Comparison of ENCODE assay signal across 20 mouse cellular contexts in the genomic region with DNA sequence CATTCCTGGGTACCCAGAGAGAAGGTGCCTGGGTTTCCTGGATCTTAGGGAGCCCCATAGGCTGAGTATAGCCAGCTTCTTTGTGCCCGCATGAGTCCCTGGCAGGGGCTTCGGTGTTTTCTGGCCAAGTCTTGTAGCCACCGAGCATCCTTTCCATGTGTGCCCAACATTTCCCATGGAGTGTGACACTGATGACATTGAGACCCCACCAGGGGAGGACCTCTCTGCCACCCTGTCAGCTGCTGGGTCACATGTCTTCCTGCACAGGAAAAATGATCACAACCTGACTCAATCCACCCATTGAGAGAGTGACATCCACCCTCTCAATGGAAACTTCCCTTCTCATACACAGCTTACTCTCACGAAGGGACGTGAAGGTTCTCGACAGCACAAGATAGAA. TPM values are rescaled to one million over a fixed set of nuclear protein-coding genes. Genes with fewer than 3 reads are reported as not detected.
DNase-seq lines count a peak whose midpoint lies in the region; ATAC-seq and TF ChIP-seq lines count a peak whose summit lies in the region.
"Had no signal": no experiment of that assay in that cellular context is flagged by ENCODE, and none has a peak within 500 bp of the region (broad histone marks: within the 10 kb centered on the region; RNA-seq: fewer than 3 reads in every experiment).

No protein-coding gene starts in this region.

- H3K4me2 ChIP-seq in heart, embryonic 11.5 days = no peak overlapping the region
- no peak overlapping the region for H3K4me2 ChIP-seq in stomach, postnatal 0 days (replicated peaks; ENCODE audit: low read depth)
- H3K4me2 ChIP-seq: embryonic facial prominence, embryonic 12.5 days; forebrain, embryonic 12.5 days; heart, embryonic 15.5 days; hindbrain, embryonic 13.5 days had no signal

- WGBS in heart, embryonic 11.5 days (ENCODE audit: insufficient replicate concordance) = 75% methylated on average over 6 of the region's 6 CpGs
- WGBS in stomach, postnatal 0 days = 87% methylated on average over 6 of the region's 6 CpGs

- peak; percentile 65 for DNase-seq in heart, adult 11 months
- DNase-seq in lung, postnatal 4 days = peak; percentile 2 to 13
- no peak for DNase-seq in lung, postnatal 36 days
- peak; percentile 1 for DNase-seq in thymus, postnatal 14 days
- DNase-seq in thymus, postnatal 25 days = no peak
- peak; percentile 11 for DNase-seq in stomach, postnatal 0 days (ENCODE audit: low spot score)
- DNase-seq in layer of hippocampus, adult 9-11 months = no peak
- DNase-seq: adrenal gland, postnatal 10 days; cerebellum, adult 11-12 months; cerebellum, adult 9-10 months; cerebellum, postnatal 25 days; forebrain, postnatal 0 days; gastrocnemius, postnatal 14 days; heart, postnatal 14 days had no signal

- no peaks in the 10 kb centered on the region for H3K36me3 ChIP-seq in heart, embryonic 11.5 days (ENCODE audit: control insufficient read depth, insufficient read depth, low read length)
- H3K36me3 ChIP-seq in stomach, postnatal 0 days (ENCODE audit: control insufficient read depth, insufficient read depth, low read length) = no peaks in the 10 kb centered on the region
- H3K36me3 ChIP-seq: embryonic facial prominence, embryonic 12.5 days; forebrain, embryonic 12.5 days; heart, embryonic 15.5 days; hindbrain, embryonic 13.5 days had no signal

- H3K27me3 ChIP-seq in heart, embryonic 11.5 days (ENCODE audit: control insufficient read depth, insufficient read depth, low read length) = peaks cover 44% of the 10 kb centered on the region
- peaks cover 6% of the 10 kb centered on the region; the same call in 1 of the 2 replicates for H3K27me3 ChIP-seq in stomach, postnatal 0 days (ENCODE audit: control insufficient read depth, insufficient read depth, low read length)

- no peak for ATAC-seq in heart, embryonic 11.5 days (replicated peaks; ENCODE audit: insufficient number of reproducible peaks, low FRiP score, low TSS enrichment)
- ATAC-seq in stomach, postnatal 0 days (ENCODE audit: low FRiP score, low TSS enrichment) = no peak
- ATAC-seq: forebrain, postnatal 0 days had no signal

- no peaks in the 10 kb centered on the region for H3K9me3 ChIP-seq in heart, embryonic 11.5 days (replicated peaks; ENCODE audit: control insufficient read depth, low read length)
- H3K9me3 ChIP-seq in stomach, postnatal 0 days (ENCODE audit: control insufficient read depth, low read length) = no peaks in the 10 kb centered on the region
- H3K9me3 ChIP-seq: embryonic facial prominence, embryonic 12.5 days; forebrain, embryonic 12.5 days; heart, embryonic 15.5 days; hindbrain, embryonic 13.5 days had no signal

- H3K4me1 ChIP-seq in heart, embryonic 11.5 days (ENCODE audit: control insufficient read depth, insufficient read depth, low read length) = peaks cover 11% of the 10 kb centered on the region
- H3K4me1 ChIP-seq in stomach, postnatal 0 days (replicated peaks; ENCODE audit: control insufficient read depth, insufficient read depth) = no peaks in the 10 kb centered on the region

- no peak overlapping the region for H3K9ac ChIP-seq in heart, embryonic 11.5 days (ENCODE audit: low read depth, low read length)
- no peak overlapping the region for H3K9ac ChIP-seq in stomach, postnatal 0 days (ENCODE audit: low read length)
- H3K9ac ChIP-seq: embryonic facial prominence, embryonic 12.5 days; forebrain, embryonic 12.5 days; forebrain, postnatal 0 days; heart, embryonic 15.5 days; hindbrain, embryonic 13.5 days had no signal

- H3K27ac ChIP-seq in heart, embryonic 11.5 days (ENCODE audit: low read depth, low read length) = no peak overlapping the region
- H3K27ac ChIP-seq in stomach, postnatal 0 days (replicated peaks) = no peak overlapping the region
- H3K27ac ChIP-seq: embryonic facial prominence, embryonic 12.5 days; forebrain, embryonic 12.5 days; heart, embryonic 15.5 days; hindbrain, embryonic 13.5 days had no signal

- TF ChIP-seq CTCF in stomach, postnatal 0 days (IDR thresholded peaks at IDR 0.05; ENCODE audit: low read depth) = no peak

- no peak overlapping the region for H3K4me3 ChIP-seq in heart, embryonic 11.5 days (ENCODE audit: low read depth, low read length)
- no peak overlapping the region for H3K4me3 ChIP-seq in stomach, postnatal 0 days (ENCODE audit: low read depth, low read length)
- H3K4me3 ChIP-seq: embryonic facial prominence, embryonic 12.5 days; forebrain, embryonic 12.5 days; heart, embryonic 15.5 days; hindbrain, embryonic 13.5 days had no signal

- TF ChIP-seq EP300 in stomach, postnatal 0 days (optimal IDR thresholded peaks at IDR 0.05) = no peak

RNA-seq across cellular contexts. Expression of a gene that starts 12.5 kb away (rescaled TPM):
- polyA plus RNA-seq in heart, embryonic 11.5 days (2014; fragmentation: Nextera tagmentation; extraction: Ambion mirVana) = 0.10 and 0.13 TPM in 2 replicates
- polyA plus RNA-seq in stomach, postnatal 0 days (2015; fragmentation: Nextera tagmentation; extraction: Ambion mirVana) = 4.6 and 5.5 TPM in 2 replicates
- polyA plus RNA-seq: C2C12 had no signal

Comparison
In these comparisons a context has a peak if more than half of its experiments do, and no peak if none do; other contexts are left out.
1. DNase-seq: peak in heart, adult 11 months (single experiment), lung, postnatal 4 days (2 of 2), thymus, postnatal 14 days (single experiment) and stomach, postnatal 0 days (single experiment); none in lung, postnatal 36 days (single experiment), thymus, postnatal 25 days (single experiment) and layer of hippocampus, adult 9-11 months (single experiment).